Mouse (Mus musculus): ENCODE results near the gene Wdr74. TPM values are rescaled to one million over a fixed set of nuclear protein-coding genes. Genes with fewer than 3 reads are reported as not detected.
A peak's percentile ranks its signal among the peaks of the same experiment; 100 is the strongest.

The Wdr74 gene
- total RNA-seq, 2 experiments from 2014 or later: 17.9 to 18.9 TPM

GRCm38 (mm10) chr19:8736160-8736467, 487 bp downstream of the Wdr74 start:
- DNase-seq (ENCODE audit: low spot score): no peak
- intact Hi-C loops (cut with DNase I): no loop called here

DNA sequence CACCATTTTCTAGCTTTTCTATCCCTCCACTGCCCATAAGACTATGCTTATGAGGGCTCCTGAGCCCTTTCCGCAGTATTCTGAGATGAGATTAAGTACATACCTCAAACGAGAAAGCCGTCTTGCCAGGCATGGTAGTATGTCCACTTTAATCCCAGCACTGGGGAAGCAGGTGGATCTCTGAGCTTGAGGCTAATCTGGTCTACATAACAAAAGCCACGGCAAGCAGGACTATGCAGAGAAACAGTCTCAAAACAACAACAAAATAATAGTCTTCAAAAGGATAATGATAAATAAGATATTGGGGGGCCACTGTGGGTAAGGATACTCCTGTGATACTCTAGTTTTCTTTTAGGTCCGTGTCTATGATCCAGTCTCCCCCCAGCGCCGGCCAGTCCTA, 3.3 kb downstream of the Wdr74 start:
- DNase-seq (ENCODE audit: low spot score): no peak
- intact Hi-C loops (cut with DNase I): loop anchor here (2.0 kb wide), 1 partner anchor 14 kb away; no protein-coding TSS in a partner anchor

DNA sequence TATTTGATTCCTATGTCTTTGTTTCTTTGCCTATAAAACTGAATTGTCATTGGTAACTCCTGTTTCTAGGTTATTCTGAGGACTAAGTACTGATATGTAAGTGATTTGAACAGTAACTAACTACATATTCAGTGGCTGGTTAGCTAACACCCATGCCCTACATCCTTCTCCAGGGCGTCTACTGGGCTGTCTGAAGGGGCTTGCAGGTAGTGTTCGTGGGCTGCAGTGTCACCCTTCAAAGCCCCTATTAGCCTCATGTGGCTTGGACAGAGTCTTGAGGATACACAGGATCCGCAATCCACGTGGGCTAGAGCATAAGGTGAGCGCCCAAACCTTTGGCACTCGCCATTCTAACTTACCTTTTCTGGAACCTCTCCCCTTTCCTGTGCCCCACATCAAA, 4.0 kb downstream of the Wdr74 start:
- no peak for DNase-seq (ENCODE audit: low spot score)
- intact Hi-C loops (cut with DNase I): loop anchor here (2.0 kb wide), 1 partner anchor 15 kb away; no protein-coding TSS in a partner anchor

DNA sequence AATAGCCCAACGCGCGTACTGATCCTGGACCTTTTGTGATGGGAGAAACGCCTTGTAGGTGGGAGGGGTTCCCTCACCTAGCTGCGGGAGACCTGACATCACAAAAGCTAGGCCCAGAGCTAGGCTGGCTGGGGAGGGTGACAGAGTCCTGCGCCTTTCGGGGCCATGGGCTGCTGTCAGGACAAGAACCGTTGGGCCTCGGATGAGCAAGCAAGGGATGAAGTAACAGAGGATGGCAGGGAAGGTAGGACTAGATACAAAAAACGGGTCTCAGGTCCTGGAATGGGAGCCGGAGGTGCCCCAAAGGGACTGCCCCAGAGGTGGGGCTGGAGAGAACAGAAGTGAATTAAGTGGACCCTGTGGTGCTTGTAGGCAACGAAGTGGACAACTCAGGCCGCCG, 5.0 kb downstream of the Wdr74 start, which contains the start of gene 1700092M07Rik:
Gene 1700092M07Rik (plus strand): TSS at position 116 of the 400 bp plus-strand sequence.
- intact Hi-C loops (cut with DNase I): no loop called here
- no peak for DNase-seq (ENCODE audit: low spot score)

DNA sequence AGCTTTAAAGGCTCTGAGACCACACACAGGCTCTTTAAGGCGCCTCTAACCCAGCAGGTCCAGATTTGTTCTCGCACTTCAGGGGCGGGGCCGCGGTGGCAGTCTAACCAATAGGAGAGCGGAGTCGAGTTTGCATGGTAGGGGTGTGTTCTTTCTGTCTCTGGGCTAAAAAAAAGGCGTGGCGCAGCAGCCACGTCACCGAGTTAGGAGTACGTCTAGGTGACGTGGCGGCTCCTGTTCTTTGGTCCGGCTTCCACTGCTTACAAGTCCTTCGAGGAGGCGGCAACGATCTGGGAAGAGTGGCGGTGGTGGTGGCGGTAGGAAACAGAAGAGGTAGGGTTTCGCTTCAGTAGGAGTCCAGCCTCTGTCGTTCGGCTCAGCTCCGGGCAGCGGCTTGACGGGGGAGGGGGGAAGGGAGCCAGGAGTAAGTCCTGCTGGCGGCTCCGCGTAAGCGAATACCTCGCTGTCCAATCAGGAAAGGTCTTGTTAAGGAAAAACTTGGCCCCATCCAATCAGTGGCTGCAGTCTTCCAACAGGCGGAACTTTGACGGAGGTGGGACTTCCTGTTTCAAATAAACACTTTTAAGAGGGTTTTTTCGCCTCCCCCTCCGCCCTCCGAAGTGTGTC, 5.7 kb downstream of the Wdr74 start, which contains the start of gene Stx5a:
Gene Stx5a (plus strand): TSS at position 171 of the 627 bp plus-strand sequence.
- DNase-seq (ENCODE audit: low spot score): peak; percentile 93
- intact Hi-C loops (cut with DNase I): no loop called here

DNA sequence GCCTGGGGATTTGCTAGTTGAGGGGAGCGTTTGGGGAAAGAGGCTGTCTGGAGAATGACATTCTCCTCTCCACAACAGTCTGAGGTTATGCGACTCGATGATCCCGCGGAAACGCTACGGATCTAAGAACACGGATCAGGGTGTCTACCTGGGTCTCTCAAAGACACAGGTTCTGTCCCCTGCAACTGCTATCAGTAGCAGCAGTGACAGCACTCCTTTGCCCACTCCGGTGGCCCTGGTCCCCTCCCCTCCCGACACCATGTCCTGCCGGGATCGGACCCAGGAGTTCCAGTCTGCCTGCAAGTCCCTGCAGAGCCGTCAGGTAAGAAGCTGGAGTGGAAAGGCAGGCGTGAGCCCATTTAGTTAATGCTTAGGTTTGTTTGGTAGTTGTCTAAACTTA, 6.5 kb downstream of the Wdr74 start:
- intact Hi-C loops (cut with DNase I): no loop called here
- DNase-seq (ENCODE audit: low spot score): no peak

- intact Hi-C loops (cut with DNase I): no loop called here
- no peak for DNase-seq (ENCODE audit: low spot score)
Measured at GRCm38 (mm10) chr19:8745382-8745781, 9.8 kb downstream of the Wdr74 start.

- no peak for DNase-seq (ENCODE audit: low spot score)
- intact Hi-C loops (cut with DNase I): no loop called here
Measured at GRCm38 (mm10) chr19:8747368-8747767, 11.7 kb downstream of the Wdr74 start.

GRCm38 (mm10) chr19:8755652-8756051, 20.0 kb downstream of the Wdr74 start:
- DNase-seq (ENCODE audit: low spot score): no peak
- intact Hi-C loops (cut with DNase I): loop anchor here (2.0 kb wide), 1 partner anchor 17 kb away; no protein-coding TSS in a partner anchor

DNA sequence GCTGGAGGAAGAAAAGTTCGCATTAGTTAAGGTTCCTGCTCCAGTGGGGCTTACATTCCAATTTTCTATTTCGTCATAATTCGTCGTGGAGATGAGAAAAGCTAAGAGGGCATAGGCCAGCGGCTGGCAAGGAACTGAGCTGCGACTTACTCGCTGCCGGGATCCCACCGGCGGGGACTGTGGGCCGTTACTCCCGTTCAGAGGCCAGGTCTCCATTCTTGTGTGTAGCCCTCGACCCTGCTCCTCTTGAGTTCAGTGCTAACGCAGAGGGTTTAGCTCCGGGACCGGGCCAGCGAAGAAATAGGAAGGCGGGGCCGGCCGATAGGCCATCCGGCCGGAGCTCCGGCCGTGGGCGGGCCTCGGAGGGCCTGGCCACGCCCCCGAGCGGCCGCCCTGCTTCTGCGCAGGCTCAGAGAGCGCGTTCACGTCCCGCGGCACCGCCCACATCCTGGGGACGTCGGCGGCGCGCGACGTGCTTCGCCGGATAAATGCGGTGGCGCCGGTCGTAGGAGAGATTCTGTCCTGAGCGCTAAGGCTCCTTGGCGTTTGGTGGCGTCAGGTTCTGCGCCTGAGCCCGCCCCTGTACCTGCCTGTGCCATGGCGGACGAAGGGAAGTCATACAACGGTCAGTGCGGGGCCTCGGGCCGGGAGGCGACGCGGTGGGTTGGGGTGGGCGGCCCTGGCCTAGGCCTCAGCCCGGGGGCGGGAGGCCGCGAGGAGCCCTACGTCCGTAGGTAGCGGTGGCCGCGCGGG, 21.2 kb downstream of the Wdr74 start, which contains the start of gene Nxf1:
Gene Nxf1 (plus strand): TSS at position 439 of the 753 bp plus-strand sequence.
- intact Hi-C loops (cut with DNase I): loop anchor here (2.0 kb wide), 1 partner anchor 16 kb away; no protein-coding TSS in a partner anchor
- peak; percentile 82 for DNase-seq (ENCODE audit: low spot score)

- no peak for DNase-seq (ENCODE audit: low spot score)
Measured at GRCm38 (mm10) chr19:8757471-8757998, 21.9 kb downstream of the Wdr74 start.

DNA sequence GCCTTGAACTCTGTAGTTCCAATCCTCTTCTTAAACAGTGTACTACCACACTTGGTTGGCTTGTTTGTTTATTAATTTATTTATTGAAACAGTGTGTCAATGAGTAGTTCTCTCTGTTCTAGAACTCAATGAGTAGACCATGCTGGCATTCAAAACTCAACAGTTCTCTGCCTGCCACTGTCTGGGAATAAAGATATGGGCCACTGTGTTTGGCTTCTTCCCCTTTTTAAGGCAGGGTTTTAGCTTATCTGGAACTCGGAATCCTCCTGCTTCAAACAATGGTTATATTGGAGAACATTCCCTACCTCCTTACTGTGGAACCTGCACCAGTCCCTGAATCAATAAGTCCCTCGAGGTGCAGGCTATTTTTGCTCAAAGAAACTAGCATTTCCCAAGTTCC, 23.3 kb downstream of the Wdr74 start:
- intact Hi-C loops (cut with DNase I): no loop called here
- DNase-seq (ENCODE audit: low spot score): no peak

More at GRCm38 (mm10) chr19:8757471-8757998, 21.9 kb downstream of the Wdr74 start:
- intact Hi-C loops (cut with DNase I): loop anchor here (2.0 kb wide), 1 partner anchor 15 kb away; no protein-coding TSS in a partner anchor

DNA sequence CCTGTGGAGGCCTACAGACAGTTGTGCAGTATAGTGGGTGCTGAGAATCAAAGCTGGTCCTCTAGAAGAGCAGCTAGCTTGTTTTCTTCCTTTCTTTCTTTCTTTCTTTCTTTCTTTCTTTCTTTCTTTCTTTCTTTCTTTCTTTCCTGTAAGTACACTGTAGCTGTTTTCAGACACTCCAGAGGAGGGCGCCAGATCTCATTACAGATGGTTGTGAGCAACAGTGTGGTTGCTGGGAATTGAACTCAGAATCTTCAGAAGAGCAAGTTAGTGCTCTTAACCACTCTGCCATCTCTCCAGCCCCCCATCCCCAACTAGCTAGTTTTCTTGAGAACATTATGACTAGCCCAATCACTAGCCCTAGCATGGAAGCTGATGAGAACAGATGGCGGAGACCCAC, 25.1 kb downstream of the Wdr74 start:
- no peak for DNase-seq (ENCODE audit: low spot score)
- intact Hi-C loops (cut with DNase I): no loop called here

- DNase-seq (ENCODE audit: low spot score): no peak
- intact Hi-C loops (cut with DNase I): no loop called here
Measured at GRCm38 (mm10) chr19:8763276-8763675, 27.6 kb downstream of the Wdr74 start.

- intact Hi-C loops (cut with DNase I): no loop called here
- DNase-seq (ENCODE audit: low spot score): no peak
Measured at GRCm38 (mm10) chr19:8765562-8765961, 29.9 kb downstream of the Wdr74 start.

DNA sequence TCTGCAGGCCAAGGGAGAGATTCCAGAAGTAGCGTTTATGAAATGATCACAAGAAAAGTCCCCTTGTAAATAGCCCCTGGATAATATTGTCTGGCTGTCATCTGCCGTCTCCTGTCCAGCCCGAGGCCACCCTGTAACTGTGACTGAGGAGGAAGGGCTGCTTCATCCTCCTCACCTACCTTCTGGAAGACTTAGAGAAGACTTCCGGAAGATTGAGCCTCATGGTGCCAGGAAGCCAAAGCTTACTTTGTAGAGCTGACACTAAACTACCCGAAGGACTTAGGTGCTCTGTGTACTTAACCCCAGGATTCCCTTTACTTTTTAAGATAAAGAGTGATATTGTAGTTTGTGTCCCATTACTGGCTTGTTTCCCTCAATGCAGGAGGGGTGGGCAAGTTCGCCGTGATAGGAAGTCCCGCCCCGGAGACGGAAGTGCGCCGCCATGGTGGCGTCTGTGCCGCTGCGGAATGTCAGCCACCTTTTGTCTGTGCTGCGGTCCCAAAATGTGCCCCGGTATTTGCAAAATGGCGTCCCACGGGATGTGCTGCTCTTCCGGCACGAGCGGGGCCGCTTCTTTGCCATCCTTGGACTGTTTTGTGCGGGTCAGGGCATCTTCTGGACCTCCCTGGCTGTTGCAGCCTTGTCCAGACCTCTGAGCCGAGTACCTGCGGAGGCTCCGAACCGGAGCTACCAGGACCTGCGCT, 35.1 kb downstream of the Wdr74 start, which contains the start of gene Tmem223:
Gene Tmem223 (plus strand): TSS at position 430 of the 704 bp plus-strand sequence.
- peak; percentile 67 for DNase-seq (ENCODE audit: low spot score)
- intact Hi-C loops (cut with DNase I): no loop called here

GRCm38 (mm10) chr19:8772996-8773395, 37.4 kb downstream of the Wdr74 start:
- DNase-seq (ENCODE audit: low spot score): no peak
- intact Hi-C loops (cut with DNase I): loop anchor here (2.0 kb wide), 1 partner anchor 16 kb away; the partner anchor contains the start of gene Nxf1

- DNase-seq (ENCODE audit: low spot score): no peak
- intact Hi-C loops (cut with DNase I): loop anchor here (2.0 kb wide), 1 partner anchor 17 kb away; the partner anchor contains the start of gene Nxf1
Measured at GRCm38 (mm10) chr19:8773409-8773808, 37.8 kb downstream of the Wdr74 start.

DNA sequence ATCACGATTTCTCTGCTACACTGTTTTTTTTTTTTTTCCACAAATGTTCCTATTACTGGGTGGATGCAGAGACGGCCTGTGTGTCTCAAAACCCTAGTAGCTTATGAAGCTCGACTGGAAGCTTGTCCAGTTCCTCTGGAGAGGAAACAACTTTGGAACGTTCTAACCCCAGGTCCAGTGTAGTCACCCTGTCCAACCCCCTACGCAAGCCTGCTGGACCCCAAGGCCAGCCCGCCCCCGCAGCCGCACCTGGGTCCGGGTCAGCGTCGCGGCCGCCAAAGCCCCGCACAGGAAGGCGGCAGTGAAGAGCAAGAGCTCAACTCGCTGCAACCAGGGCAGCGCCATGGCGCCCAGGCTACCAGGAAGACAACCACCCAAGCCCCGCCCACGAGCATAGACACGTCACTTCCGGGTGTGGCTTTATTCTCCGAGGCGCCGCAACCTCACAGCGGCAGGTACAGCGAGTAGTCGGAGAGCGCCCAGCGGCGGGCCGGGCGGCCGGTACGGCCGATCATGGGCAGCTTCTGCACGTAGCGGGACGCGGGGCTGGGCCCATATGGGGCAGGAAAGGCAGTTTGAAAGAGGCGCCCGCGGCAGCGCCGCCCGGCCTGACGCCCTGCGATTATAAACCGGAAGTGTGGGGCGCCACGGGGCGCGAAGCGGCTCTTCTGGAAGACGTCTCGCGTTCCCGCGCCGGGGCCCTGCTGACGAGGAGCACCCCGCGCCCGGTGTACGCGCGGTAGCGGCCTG, 38.6 kb downstream of the Wdr74 start, which contains the start of gene Tmem179b:
Gene Tmem179b (minus strand): TSS at position 382 of the 750 bp plus-strand sequence.
- DNase-seq (ENCODE audit: low spot score): peak; percentile 91
- intact Hi-C loops (cut with DNase I): no loop called here

Measured in heart, postnatal 25 days (tissue).